ENCODE assay signal across 8 mouse cellular contexts in genomic region chr8:71676020-71676741, GRCm38 (mm10). TPM values are rescaled to one million over a fixed set of nuclear protein-coding genes. Genes with fewer than 3 reads are reported as not detected.
DNase-seq lines count a peak whose midpoint lies in the region; ATAC-seq and TF ChIP-seq lines count a peak whose summit lies in the region.

TSS of gene Jak3 (plus strand) at chr8:71676296.

- H3K27me3 ChIP-seq in MEL (ENCODE audit: control insufficient read depth in 1 of 2, insufficient read depth in 2 of 2, low read length in 2 of 2) = no peaks in the 10 kb centered on the region
- no peaks in the 10 kb centered on the region for H3K27me3 ChIP-seq in cerebellum, adult 2 months (ENCODE audit: control insufficient read depth, insufficient read depth, low read length)
- H3K27me3 ChIP-seq in intestine, embryonic 15.5 days (replicated peaks) = peaks cover 26% of the 10 kb centered on the region
- H3K27me3 ChIP-seq in liver, embryonic 14.5 days (ENCODE audit: control insufficient read depth, insufficient read depth, low read length) = peaks cover 3% of the 10 kb centered on the region
- peaks cover 75% of the 10 kb centered on the region for H3K27me3 ChIP-seq in neural tube, embryonic 12.5 days (replicated peaks)

- WGBS in cerebellum, adult 2 months = 3% methylated on average over 40 of the region's 40 CpGs
- WGBS in intestine, embryonic 15.5 days = 2% methylated on average over 40 of the region's 40 CpGs
- WGBS in liver, embryonic 14.5 days (ENCODE audit: insufficient replicate concordance) = 2% methylated on average over 40 of the region's 40 CpGs
- 2% methylated on average over 40 of the region's 40 CpGs for WGBS in neural tube, embryonic 12.5 days

- TF ChIP-seq EP300 in MEL (IDR thresholded peaks at IDR 0.05; ENCODE audit: low read depth in 1 of 2, low read length in 2 of 2) = no peak
- no peak for TF ChIP-seq EP300 in liver, embryonic 14.5 days (IDR thresholded peaks at IDR 0.05; ENCODE audit: low read depth)

- no peak for TF ChIP-seq CTCF in MEL (IDR thresholded peaks at IDR 0.05 in 2 of 3, conservative IDR thresholded peaks at IDR 0.05 in 1 of 3; ENCODE audit: control insufficient read depth in 1 of 3, insufficient read depth in 1 of 3, low read depth in 2 of 3, low read length in 3 of 3, poor library complexity in 1 of 3, severe bottlenecking in 1 of 3)
- TF ChIP-seq CTCF in cerebellum, adult 2 months (IDR thresholded peaks at IDR 0.05; ENCODE audit: borderline replicate concordance, insufficient read depth, low read depth, low read length) = no peak
- no peak for TF ChIP-seq CTCF in liver, embryonic 14.5 days (IDR thresholded peaks at IDR 0.05; ENCODE audit: low read depth)

- peak within 1 kb of the TSS; percentile 69 for H3K27ac ChIP-seq in MEL (ENCODE audit: control insufficient read depth, low read depth, low read length)
- H3K27ac ChIP-seq in cerebellum, adult 2 months (ENCODE audit: insufficient read depth, low read length) = peak within 1 kb of the TSS; percentile 90
- peak within 1 kb of the TSS; percentile 86 for H3K27ac ChIP-seq in intestine, embryonic 15.5 days
- peak within 1 kb of the TSS; percentile 43 for H3K27ac ChIP-seq in liver, embryonic 14.5 days
- H3K27ac ChIP-seq in neural tube, embryonic 12.5 days = no peak within 1 kb of the TSS

- no peaks in the 10 kb centered on the region for H3K9me3 ChIP-seq in MEL (replicated peaks; ENCODE audit: insufficient read depth, low read length)
- H3K9me3 ChIP-seq in intestine, embryonic 15.5 days = no peaks in the 10 kb centered on the region
- H3K9me3 ChIP-seq in liver, embryonic 14.5 days (ENCODE audit: control insufficient read depth, low read length) = no peaks in the 10 kb centered on the region
- H3K9me3 ChIP-seq in neural tube, embryonic 12.5 days = no peaks in the 10 kb centered on the region

- H3K4me3 ChIP-seq in MEL (ENCODE audit: control insufficient read depth in 1 of 2, insufficient read depth in 1 of 2, low read depth in 2 of 2, low read length in 2 of 2) = peak within 1 kb of the TSS; percentile 68 to 85
- H3K4me3 ChIP-seq in cerebellum, adult 2 months (replicated peaks; ENCODE audit: insufficient read depth, low read depth, low read length) = peak within 1 kb of the TSS; percentile 98
- H3K4me3 ChIP-seq in intestine, embryonic 15.5 days (replicated peaks) = peak within 1 kb of the TSS; percentile 69
- H3K4me3 ChIP-seq in liver, embryonic 14.5 days (ENCODE audit: insufficient read depth in 1 of 2, low read depth in 2 of 2, low read length in 2 of 2) = peak within 1 kb of the TSS; percentile 73 to 82
- peak within 1 kb of the TSS; percentile 61 for H3K4me3 ChIP-seq in neural tube, embryonic 12.5 days

- no peak for TF ChIP-seq RAD21 in MEL (IDR thresholded peaks at IDR 0.05; ENCODE audit: low read depth, low read length)

- TF ChIP-seq POLR2A in MEL (IDR thresholded peaks at IDR 0.05; ENCODE audit: control insufficient read depth in 1 of 2, insufficient read depth in 1 of 2, low read depth in 1 of 2, low read length in 2 of 2, poor library complexity in 1 of 2) = peak; percentile 67 to 70; a peak in 3 of 4 replicates
- TF ChIP-seq POLR2A in cerebellum, adult 2 months (IDR thresholded peaks at IDR 0.05; ENCODE audit: borderline replicate concordance, insufficient read depth, low read length) = peak; percentile 90

- H3K4me1 ChIP-seq in MEL (ENCODE audit: control insufficient read depth in 1 of 2, insufficient read depth in 2 of 2, low read length in 2 of 2) = peaks cover 2 to 13% of the 10 kb centered on the region in 2 experiments; a peak in 2 of 4 replicates
- H3K4me1 ChIP-seq in cerebellum, adult 2 months (ENCODE audit: control insufficient read depth, insufficient read depth, low read length) = peaks cover 13% of the 10 kb centered on the region
- H3K4me1 ChIP-seq in intestine, embryonic 15.5 days (replicated peaks) = peaks cover 26% of the 10 kb centered on the region
- peaks cover 10 to 21% of the 10 kb centered on the region in 2 experiments for H3K4me1 ChIP-seq in liver, embryonic 14.5 days (replicated peaks; ENCODE audit: control insufficient read depth in 2 of 2, insufficient read depth in 2 of 2, low read length in 1 of 2)
- H3K4me1 ChIP-seq in neural tube, embryonic 12.5 days = peaks cover 13% of the 10 kb centered on the region

- peaks cover 0 to 4% of the 10 kb centered on the region in 2 experiments; a peak in 1 of 4 replicates for H3K36me3 ChIP-seq in MEL (ENCODE audit: control insufficient read depth in 1 of 2, insufficient read depth in 2 of 2, low read length in 2 of 2)
- no peaks in the 10 kb centered on the region for H3K36me3 ChIP-seq in intestine, embryonic 15.5 days
- no peaks in the 10 kb centered on the region for H3K36me3 ChIP-seq in liver, embryonic 14.5 days (replicated peaks; ENCODE audit: control insufficient read depth, insufficient read depth, low read depth)
- no peaks in the 10 kb centered on the region for H3K36me3 ChIP-seq in neural tube, embryonic 12.5 days

- peak; percentile 87 for DNase-seq in A20 (ENCODE audit: low read depth, low spot score)
- peak; percentile 83 for DNase-seq in MEL (ENCODE audit: low read depth, low spot score)
- peak; percentile 76 to 79 for DNase-seq in cerebellum, adult 2 months
- DNase-seq in gonadal fat pad, adult 2 months (ENCODE audit: low read depth) = peak; percentile 23
- DNase-seq in liver, embryonic 14.5 days (ENCODE audit: low read depth in 3 of 3, low spot score in 3 of 3) = peak; percentile 48 to 51 (median 49)
- DNase-seq in urinary bladder, adult 2 months (ENCODE audit: low spot score) = peak; percentile 69

- peak within 1 kb of the TSS; percentile 87 for H3K4me2 ChIP-seq in intestine, embryonic 15.5 days (replicated peaks)
- H3K4me2 ChIP-seq in liver, embryonic 14.5 days (ENCODE audit: low read depth) = peak within 1 kb of the TSS; percentile 87
- H3K4me2 ChIP-seq in neural tube, embryonic 12.5 days (replicated peaks) = peak within 1 kb of the TSS; percentile 93

- H3K79me2 ChIP-seq in MEL (ENCODE audit: control insufficient read depth, insufficient read depth, low read length, poor library complexity) = peaks cover 1% of the 10 kb centered on the region; the same call in 1 of the 2 replicates

- peak within 1 kb of the TSS; percentile 96 for H3K9ac ChIP-seq in MEL (ENCODE audit: control insufficient read depth, low read depth, low read length, poor library complexity, severe bottlenecking)
- peak within 1 kb of the TSS; percentile 81 for H3K9ac ChIP-seq in intestine, embryonic 15.5 days
- H3K9ac ChIP-seq in liver, embryonic 14.5 days (replicated peaks) = peak within 1 kb of the TSS; percentile 86
- peak within 1 kb of the TSS; percentile 68 for H3K9ac ChIP-seq in neural tube, embryonic 12.5 days

- ATAC-seq in intestine, embryonic 15.5 days = peak; percentile 65
- ATAC-seq in liver, embryonic 14.5 days (ENCODE audit: insufficient read depth) = peak; percentile 73
- ATAC-seq in neural tube, embryonic 12.5 days (ENCODE audit: low FRiP score, low read depth) = peak; percentile 17; the same call in 1 of the 2 replicates

TF ChIP-seq in MEL, 35 proteins besides CTCF, POLR2A, EP300 and RAD21 (continues in another document):
- TF ChIP-seq GABPA (IDR thresholded peaks at IDR 0.05; ENCODE audit: low read depth, low read length) = no peak
- TF ChIP-seq MYB (IDR thresholded peaks at IDR 0.05; ENCODE audit: low read depth, low read length) = no peak
- TF ChIP-seq TAL1 (IDR thresholded peaks at IDR 0.05; ENCODE audit: low read length) = no peak
- 0 out of 2 replicates have a peak, but pooled peaks have one; percentile 9 for TF ChIP-seq ELF1 (IDR thresholded peaks at IDR 0.05; ENCODE audit: low read depth, low read length)
- TF ChIP-seq ZC3H11A (IDR thresholded peaks at IDR 0.05; ENCODE audit: low read depth, low read length) = no peak
- TF ChIP-seq CHD2 (IDR thresholded peaks at IDR 0.05; ENCODE audit: low read length) = no peak
- TF ChIP-seq JUND (IDR thresholded peaks at IDR 0.05; ENCODE audit: low read depth, low read length) = no peak
- TF ChIP-seq CHD1 (IDR thresholded peaks at IDR 0.05; ENCODE audit: low read depth, low read length) = no peak
- no peak for TF ChIP-seq MXI1 (IDR thresholded peaks at IDR 0.05; ENCODE audit: low read depth, low read length)
- TF ChIP-seq POLR2AphosphoS5 (IDR thresholded peaks at IDR 0.05; ENCODE audit: borderline replicate concordance, low read depth, low read length) = no peak
- no peak for TF ChIP-seq ETS1 (IDR thresholded peaks at IDR 0.05; ENCODE audit: low read depth, low read length)
- TF ChIP-seq MYC (IDR thresholded peaks at IDR 0.05; ENCODE audit: low read depth, low read length) = no peak
- no peak for TF ChIP-seq BHLHE40 (IDR thresholded peaks at IDR 0.05; ENCODE audit: borderline replicate concordance, low read depth, low read length)
- 0 out of 2 replicates have a peak, but pooled peaks have one; percentile 71 for TF ChIP-seq MAZ (IDR thresholded peaks at IDR 0.05; ENCODE audit: low read depth, low read length)
- no peak for TF ChIP-seq RCOR1 (IDR thresholded peaks at IDR 0.05; ENCODE audit: low read depth, low read length)
- no peak for TF ChIP-seq ZKSCAN1 (IDR thresholded peaks at IDR 0.05; ENCODE audit: low read depth, low read length)
- no peak for TF ChIP-seq KAT2A (conservative IDR thresholded peaks at IDR 0.05; ENCODE audit: low read depth, low read length)
- peak; percentile 37; the same call in 1 of the 2 replicates for TF ChIP-seq TCF12 (IDR thresholded peaks at IDR 0.05; ENCODE audit: low read depth, low read length)
- TF ChIP-seq NRF1 (IDR thresholded peaks at IDR 0.05; ENCODE audit: insufficient read depth, low read depth, low read length, poor library complexity, severe bottlenecking) = peak; percentile 84
- TF ChIP-seq GATA1 (IDR thresholded peaks at IDR 0.05; ENCODE audit: low read depth, low read length) = no peak
- TF ChIP-seq ZNF384 (IDR thresholded peaks at IDR 0.05; ENCODE audit: low read depth, low read length) = peak; percentile 68; the same call in 1 of the 2 replicates
- TF ChIP-seq POLR2AphosphoS2 (IDR thresholded peaks at IDR 0.05; ENCODE audit: low read length) = 0 out of 2 replicates have a peak, but pooled peaks have one; percentile 32

RNA-seq across cellular contexts. Expression of gene Jak3, which starts in this region (rescaled TPM):
- total RNA-seq in MEL (2012; rRNA removed) = 4.2 and 5.1 TPM in 2 replicates
- 10 to 100 TPM in 1 of 2 experiments, not detected in 1; 12.4 TPM for polyA plus RNA-seq in MEL (2012; ENCODE audit: insufficient read depth in 1 of 2, insufficient read length in 2 of 2, low read depth in 1 of 2, low replicate concordance in 2 of 2, missing spikeins in 1 of 2)
- polyA plus RNA-seq in cerebellum, adult 2 months (2012; rRNA removed) = 3.6 and 3.9 TPM in 2 replicates
- 19.6 and 19.9 TPM in 2 replicates for polyA plus RNA-seq in gonadal fat pad, adult 2 months (2012; rRNA removed)
- polyA plus RNA-seq in intestine, embryonic 15.5 days (2015; fragmentation: Nextera tagmentation; extraction: Ambion mirVana) = 9.0 and 9.2 TPM in 2 replicates
- polyA plus RNA-seq in liver, embryonic 14.5 days (2012; rRNA removed) = 3.8 and 4.0 TPM in 2 replicates
- polyA plus RNA-seq in liver, embryonic 14.5 days (2014; fragmentation: Nextera tagmentation; extraction: Ambion mirVana) = 3.0 and 3.1 TPM in 2 replicates
- 3.8 and 4.2 TPM in 2 replicates for polyA plus RNA-seq in neural tube, embryonic 12.5 days (2016; fragmentation: Nextera tagmentation; extraction: Ambion mirVana)
- polyA plus RNA-seq in urinary bladder, adult 2 months (2012; rRNA removed) = 14.9 and 17.1 TPM in 2 replicates

Comparison
In these comparisons a context has a peak if more than half of its experiments do, and no peak if none do; other contexts are left out.
1. DNase-seq: peak in every context shown above with its lines; median percentile 87 in A20; 83 in MEL; 78 in cerebellum, adult 2 months; 69 in urinary bladder, adult 2 months; 49 in liver, embryonic 14.5 days; 23 in gonadal fat pad, adult 2 months.
2. ATAC-seq: peak in every context shown above with its lines; median percentile 73 in liver, embryonic 14.5 days; 65 in intestine, embryonic 15.5 days; 17 in neural tube, embryonic 12.5 days.